Mouse (Mus musculus) embryonic facial prominence, embryonic 11.5 days (tissue): ENCODE results near the gene Tmem52. TPM values are rescaled to one million over a fixed set of nuclear protein-coding genes. Genes with fewer than 3 reads are reported as not detected.

Source experiments
- ATAC-seq: fragments of 200-750 bp; cut with Nextera tagmentation; replicated peaks from 2 replicates; pipeline ENCODE4 v1.8.0; 2017; ENCODE audit warnings: low read depth; ENCODE audit not compliant: insufficient number of reproducible peaks, low FRiP score, low TSS enrichment
- DNase-seq: peaks from one replicate; pipeline ENCODE4 v3.0.0-alpha.2; 2015; ENCODE audit warnings: low spot score
- H3K27ac ChIP-seq: fragments of 300-500 bp; sonication (generic); replicated peaks from 2 replicates; pipeline ENCODE4 v1.5.1; 2014; ENCODE audit warnings: mild to moderate bottlenecking, low read depth, low read length, control low read depth
- H3K27me3 ChIP-seq: fragments of 300-500 bp; sonication (generic); 2 replicates; pipeline ENCODE4 v1.6.1; 2014; ENCODE audit warnings: mild to moderate bottlenecking, low read length, moderate library complexity, mixed read lengths; ENCODE audit not compliant: control insufficient read depth, insufficient read depth
- H3K36me3 ChIP-seq: fragments of 300-500 bp; sonication (generic); replicated peaks from 2 replicates; pipeline ENCODE4 v1.6.1; 2014; ENCODE audit warnings: low read depth, mild to moderate bottlenecking, low read length, moderate library complexity, mixed read lengths; ENCODE audit not compliant: control insufficient read depth, insufficient read depth
- H3K4me1 ChIP-seq: fragments of 300-500 bp; sonication (generic); 2 replicates; pipeline ENCODE4 v1.6.1; 2014; ENCODE audit warnings: low read length, mixed read lengths; ENCODE audit not compliant: control insufficient read depth, insufficient read depth
- H3K4me2 ChIP-seq: fragments of 300-500 bp; sonication (generic); 2 replicates; pipeline ENCODE4 v1.6.1; 2014; ENCODE audit warnings: low read depth, mild to moderate bottlenecking, control low read depth, low read length, moderate library complexity
- H3K4me3 ChIP-seq: fragments of 300-500 bp; sonication (generic); 2 replicates; pipeline ENCODE4 v1.5.1; 2014; ENCODE audit warnings: low read depth, low read length, control low read depth
- H3K9ac ChIP-seq: fragments of 300-500 bp; sonication (generic); replicated peaks from 2 replicates; pipeline ENCODE4 v1.6.1; 2014; ENCODE audit warnings: mild to moderate bottlenecking, control low read depth, low read length
- H3K9me3 ChIP-seq: fragments of 300-500 bp; sonication (generic); replicated peaks from 2 replicates; pipeline ENCODE4 v1.6.1; 2016; ENCODE audit warnings: mild to moderate bottlenecking, low read length, inconsistent platforms, mixed read lengths; ENCODE audit not compliant: control insufficient read depth
- WGBS: fragments of 180-500 bp; shearing (Covaris S2); extraction: QIAGEN DNeasy Blood & Tissue Kit; methylation state at CpG from one replicate; pipeline ENCODE4 v1.1.7; 2014; 5-methylcytosine and 5-hydroxymethylcytosine counted together
- polyA plus RNA-seq: library from polyadenylated mRNA; unstranded; fragments of >200 nt; fragmentation: Nextera tagmentation; extraction: Ambion mirVana; gene quantifications from 2 replicates; pipeline ENCODE4 v1.2.1, GENCODE M21; 2014

Tmem52 gene
- polyA plus RNA-seq, 1 experiment from 2014 or later: not detected

DNA sequence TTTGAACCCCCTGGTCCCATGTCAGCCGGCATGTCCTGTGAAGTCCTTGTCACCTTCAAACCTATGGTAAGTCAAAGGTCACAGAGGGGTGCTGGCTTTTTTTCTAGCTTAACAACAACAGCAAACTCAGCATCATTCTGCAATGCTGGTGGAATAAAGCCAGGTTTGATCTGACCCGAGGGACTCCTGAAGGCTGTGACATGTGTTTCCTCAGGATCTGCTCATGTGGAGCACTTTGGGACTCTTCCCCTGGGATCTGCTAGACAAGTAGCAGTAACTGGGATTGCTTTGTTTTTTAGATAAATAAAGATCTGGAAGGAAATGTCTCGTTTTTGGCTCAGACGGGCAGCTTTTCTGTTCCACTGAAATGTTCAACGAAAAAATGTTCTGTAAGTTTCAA is 34.9 kb upstream of the Tmem52 start:
- no peak overlapping the region for H3K4me3 ChIP-seq
- H3K9ac ChIP-seq: no peak overlapping the region
- DNase-seq (no peak), ATAC-seq (no peak)
- no peaks in the 10 kb centered on the region for H3K4me1 ChIP-seq
- no peak overlapping the region for H3K4me2 ChIP-seq
- no peaks in the 10 kb centered on the region for H3K27me3 ChIP-seq
- no peaks in the 10 kb centered on the region for H3K9me3 ChIP-seq
- 77% methylated on average over 5 of the region's 5 CpGs for WGBS
- no peaks in the 10 kb centered on the region for H3K36me3 ChIP-seq
- H3K27ac ChIP-seq: no peak overlapping the region

DNA sequence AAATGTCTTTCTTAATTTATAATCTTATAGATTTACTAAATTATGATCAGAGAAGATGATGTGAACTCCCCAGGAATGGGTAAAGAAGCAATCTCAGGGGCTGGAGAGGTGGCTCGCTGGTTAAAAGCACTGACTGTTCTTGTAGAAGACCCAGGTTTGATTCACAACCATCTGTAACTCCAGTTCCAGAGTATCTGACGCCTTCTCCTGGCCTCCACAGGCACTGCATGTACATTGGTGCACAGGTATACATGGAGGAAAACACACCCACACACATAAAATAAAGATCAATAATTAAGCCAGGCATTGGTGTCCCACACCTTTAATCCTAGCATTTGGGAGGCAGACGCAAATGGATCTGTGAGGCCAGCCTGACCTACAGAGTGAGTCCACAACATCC is 26.1 kb upstream of the Tmem52 start:
- H3K9me3 ChIP-seq: no peaks in the 10 kb centered on the region

DNA sequence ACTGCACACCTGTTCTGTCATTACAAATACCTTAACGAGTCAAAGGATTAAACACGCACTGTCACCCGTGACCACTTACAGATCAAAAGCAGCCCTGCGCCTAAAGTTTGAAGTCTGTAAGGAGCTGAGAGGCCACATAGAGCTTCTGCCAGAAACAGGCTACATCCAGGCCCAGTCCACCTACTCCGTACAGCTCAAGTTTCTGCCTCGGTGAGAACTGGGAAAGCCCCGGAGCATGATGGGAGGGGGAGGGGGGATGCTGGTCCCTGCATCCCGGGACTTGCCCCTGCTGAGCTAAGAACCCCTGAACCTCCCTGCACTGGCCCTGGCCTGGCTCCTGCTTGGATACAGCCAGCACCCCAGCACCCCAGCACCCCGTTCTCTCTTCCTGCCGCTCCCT is 17.3 kb upstream of the Tmem52 start:
- Histone ChIP-seq H3K4me3 (no peak overlapping the region), H3K4me2 (no peak overlapping the region), H3K9ac (no peak overlapping the region), H3K27ac (no peak overlapping the region), H3K36me3 (no peaks in the 10 kb centered on the region), H3K4me1 (no peaks in the 10 kb centered on the region), H3K9me3 (no peaks in the 10 kb centered on the region), H3K27me3 (no peaks in the 10 kb centered on the region)
- ATAC-seq (0 out of 2 replicates have a peak, but pooled peaks have one; percentile 34), DNase-seq (peak; percentile 61)
- 39% methylated on average over 10 of the region's 10 CpGs for WGBS

More for the DNA sequence above, 26.1 kb upstream of the Tmem52 start:
- DNase-seq: no peak
- H3K27me3 ChIP-seq: no peaks in the 10 kb centered on the region
- H3K9ac ChIP-seq: no peak overlapping the region
- H3K4me1 ChIP-seq: no peaks in the 10 kb centered on the region
- no peak for ATAC-seq
- H3K4me2 ChIP-seq: no peak overlapping the region
- no peak overlapping the region for H3K4me3 ChIP-seq
- no peak overlapping the region for H3K27ac ChIP-seq
- H3K36me3 ChIP-seq: no peaks in the 10 kb centered on the region
- 68% methylated on average over 3 of the region's 3 CpGs for WGBS

DNA sequence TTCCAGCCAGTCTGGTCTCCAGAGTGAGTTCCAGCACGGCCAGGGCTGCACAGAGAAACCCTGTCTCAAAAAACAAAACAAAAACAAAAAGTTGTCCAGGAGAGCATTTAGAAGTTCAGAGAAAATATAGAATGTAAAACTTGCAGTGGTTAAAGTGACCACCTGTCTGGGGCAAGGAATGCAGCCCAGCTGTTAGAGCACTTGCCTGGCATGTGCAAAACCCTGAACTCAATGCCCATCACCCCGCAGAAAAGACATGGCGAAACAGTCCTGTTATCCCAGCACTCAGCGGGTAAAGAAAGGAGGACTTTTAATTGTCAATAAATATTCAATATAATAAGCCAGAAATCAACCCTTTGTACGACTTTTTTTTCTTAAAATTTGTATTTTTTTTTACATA is 10.3 kb upstream of the Tmem52 start:
- H3K36me3 ChIP-seq: no peaks in the 10 kb centered on the region
- H3K4me3 ChIP-seq: no peak overlapping the region
- no peak overlapping the region for H3K9ac ChIP-seq
- 80% methylated on average over 5 of the region's 5 CpGs for WGBS
- H3K4me1 ChIP-seq: no peaks in the 10 kb centered on the region
- H3K4me2 ChIP-seq: no peak overlapping the region
- no peak overlapping the region for H3K27ac ChIP-seq
- ATAC-seq (no peak), DNase-seq (no peak)
- H3K9me3 ChIP-seq: no peaks in the 10 kb centered on the region
- no peaks in the 10 kb centered on the region for H3K27me3 ChIP-seq

DNA sequence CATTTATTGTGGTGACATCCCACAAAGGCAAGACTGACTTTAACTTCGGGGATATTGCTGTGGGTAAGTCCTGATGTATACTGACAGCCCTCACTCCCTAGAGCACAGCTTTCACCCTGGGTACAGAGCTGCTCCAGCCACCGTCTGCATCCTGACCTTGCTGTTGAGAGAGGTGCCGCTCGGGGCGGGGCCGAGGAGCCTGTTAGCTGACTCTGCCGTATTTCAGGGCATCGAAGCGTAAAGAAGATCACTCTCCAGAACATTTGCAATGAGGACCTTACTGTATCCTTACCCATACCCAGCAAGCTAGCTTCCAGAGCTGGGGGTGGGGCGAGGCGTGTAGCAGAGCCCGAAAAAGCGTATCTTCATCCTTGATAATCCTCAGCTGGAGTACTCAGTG is 5.9 kb upstream of the Tmem52 start:
- DNase-seq (no peak), ATAC-seq (no peak)

DNA sequence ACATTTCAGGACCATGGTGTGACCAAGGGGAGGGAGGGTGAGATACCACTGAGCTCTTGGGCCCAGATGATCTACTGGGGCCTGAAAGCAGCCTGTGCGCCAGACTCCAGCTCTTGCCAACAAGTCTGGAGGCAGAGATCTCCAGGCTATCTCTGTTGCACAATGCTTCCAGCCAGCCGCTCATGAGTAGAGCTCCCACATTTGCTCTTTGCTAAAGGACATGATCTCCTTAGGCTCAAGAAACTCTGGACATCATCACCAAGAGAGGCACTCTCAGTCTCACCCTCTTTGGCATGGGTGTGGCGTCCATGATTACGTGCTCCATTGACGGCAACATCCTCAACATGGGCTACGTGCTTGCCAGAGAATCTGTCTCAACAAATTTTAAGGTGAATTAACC is 5.3 kb upstream of the Tmem52 start:
- H3K4me3 ChIP-seq: no peak overlapping the region
- no peaks in the 10 kb centered on the region for H3K27me3 ChIP-seq

More for the DNA sequence above, 5.9 kb upstream of the Tmem52 start:
- Histone ChIP-seq H3K27me3 (no peaks in the 10 kb centered on the region), H3K4me2 (no peak overlapping the region), H3K9me3 (no peaks in the 10 kb centered on the region), H3K9ac (no peak overlapping the region), H3K36me3 (no peaks in the 10 kb centered on the region), H3K27ac (no peak overlapping the region), H3K4me3 (no peak overlapping the region), H3K4me1 (no peaks in the 10 kb centered on the region)
- WGBS: 83% methylated on average over 13 of the region's 13 CpGs

DNA sequence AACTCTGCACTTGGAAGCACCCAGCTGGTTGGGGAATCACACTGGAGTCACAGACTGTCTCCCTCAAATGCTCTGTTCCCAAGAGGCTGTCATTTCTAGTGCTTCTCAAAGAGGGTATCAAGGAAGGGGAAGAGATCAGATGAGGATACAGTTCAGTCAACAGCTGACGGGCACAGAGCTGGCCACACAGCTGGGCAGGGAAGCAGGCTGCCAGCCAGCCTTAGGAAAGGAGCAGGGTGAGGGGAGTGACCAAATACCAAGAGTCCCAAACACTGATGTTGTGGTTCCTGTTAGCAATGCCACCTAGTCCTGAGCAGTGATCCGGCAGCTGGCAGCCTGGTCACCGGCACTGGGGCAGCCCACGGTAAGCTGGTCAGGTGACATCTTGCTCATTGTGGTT is 4.9 kb upstream of the Tmem52 start:
- Histone ChIP-seq H3K4me3 (no peak overlapping the region), H3K4me2 (no peak overlapping the region), H3K9ac (no peak overlapping the region), H3K9me3 (no peaks in the 10 kb centered on the region), H3K36me3 (no peaks in the 10 kb centered on the region), H3K4me1 (no peaks in the 10 kb centered on the region; the same call in 1 of the 2 replicates), H3K27me3 (no peaks in the 10 kb centered on the region; the same call in 1 of the 2 replicates), H3K27ac (no peak overlapping the region)
- DNase-seq (no peak), ATAC-seq (no peak)
- WGBS: 89% methylated on average over 4 of the region's 4 CpGs

More for the DNA sequence above, 5.3 kb upstream of the Tmem52 start:
- H3K4me1 ChIP-seq: no peaks in the 10 kb centered on the region
- ATAC-seq (no peak), DNase-seq (no peak)
- no peaks in the 10 kb centered on the region for H3K9me3 ChIP-seq
- H3K27ac ChIP-seq: no peak overlapping the region
- no peaks in the 10 kb centered on the region for H3K36me3 ChIP-seq
- no peak overlapping the region for H3K4me2 ChIP-seq
- no peak overlapping the region for H3K9ac ChIP-seq
- 87% methylated on average over 6 of the region's 6 CpGs for WGBS

DNA sequence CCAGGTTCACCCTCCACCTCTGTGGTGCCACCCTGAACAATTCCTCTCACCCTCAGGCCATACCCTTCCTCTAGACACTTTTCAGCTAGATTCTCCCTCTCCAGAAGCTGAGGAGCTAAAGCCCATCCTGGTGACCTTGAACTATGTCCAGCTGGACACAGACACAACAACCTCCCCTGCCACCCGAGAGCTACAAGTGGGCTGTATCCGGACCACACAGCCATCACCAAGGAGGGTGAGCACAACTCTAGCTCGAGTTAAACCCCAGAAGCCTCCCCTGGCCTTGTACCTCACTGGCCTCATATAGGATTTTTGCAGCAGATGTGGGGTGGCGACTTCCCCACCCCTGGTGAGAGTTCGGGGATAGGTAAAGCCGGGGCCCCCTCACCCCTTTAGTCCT is 3.3 kb upstream of the Tmem52 start:
- Histone ChIP-seq H3K36me3 (no peaks in the 10 kb centered on the region), H3K4me1 (no peaks in the 10 kb centered on the region; the same call in 1 of the 2 replicates), H3K9me3 (no peaks in the 10 kb centered on the region), H3K4me2 (no peak overlapping the region), H3K27me3 (peaks cover 2% of the 10 kb centered on the region; the same call in 1 of the 2 replicates), H3K4me3 (no peak overlapping the region), H3K27ac (no peak overlapping the region), H3K9ac (no peak overlapping the region)
- ATAC-seq: no peak
- DNase-seq: no peak
- 79% methylated on average over 6 of the region's 6 CpGs for WGBS
